Mouse (Mus musculus) limb, embryonic 11.5 days (tissue): ENCODE measurements at regions not wholly inside any gene's neighbourhood (a gene's known extent, or its start where the extent isn't known, plus 50 kb on each side); places are given as distances from the start of the nearest gene placed in this dataset.

Source experiments
- ATAC-seq: fragments of 200-750 bp; cut with Nextera tagmentation; 2 replicates; pipeline ENCODE4 v1.8.0; 2017; ENCODE audit warnings: low read depth; ENCODE audit not compliant: insufficient number of reproducible peaks, low FRiP score, low TSS enrichment
- DNase-seq: peaks from one replicate; pipeline ENCODE4 v3.0.0-alpha.2; 2015; ENCODE audit warnings: low spot score
- H3K27ac ChIP-seq: fragments of 300-500 bp; sonication (generic); replicated peaks from 2 replicates; pipeline ENCODE4 v1.5.1; 2014; ENCODE audit warnings: low read depth, mild to moderate bottlenecking, low read length
- H3K27me3 ChIP-seq: fragments of 300-500 bp; sonication (generic); 2 replicates; pipeline ENCODE4 v1.6.1; 2014; ENCODE audit warnings: mild to moderate bottlenecking, low read length, mixed read lengths; ENCODE audit not compliant: control insufficient read depth, insufficient read depth
- H3K36me3 ChIP-seq: fragments of 300-500 bp; sonication (generic); 2 replicates; pipeline ENCODE4 v1.6.1; 2014; ENCODE audit warnings: mild to moderate bottlenecking, low read length, moderate library complexity, mixed read lengths; ENCODE audit not compliant: control insufficient read depth, insufficient read depth
- H3K4me1 ChIP-seq: fragments of 300-500 bp; sonication (generic); 2 replicates; pipeline ENCODE4 v1.6.1; 2014; ENCODE audit warnings: low read length, mixed read lengths; ENCODE audit not compliant: control insufficient read depth, insufficient read depth
- H3K4me2 ChIP-seq: fragments of 300-500 bp; sonication (generic); 2 replicates; pipeline ENCODE4 v1.6.1; 2014; ENCODE audit warnings: low read depth, mild to moderate bottlenecking, moderate library complexity; ENCODE audit not compliant: severe bottlenecking
- H3K4me3 ChIP-seq: fragments of 300-500 bp; sonication (generic); 2 replicates; pipeline ENCODE4 v1.5.1; 2014; ENCODE audit warnings: low read depth, low read length
- H3K9ac ChIP-seq: fragments of 300-500 bp; sonication (generic); 2 replicates; pipeline ENCODE4 v1.6.1; 2014; ENCODE audit warnings: mild to moderate bottlenecking, low read length
- H3K9me3 ChIP-seq: fragments of 300-500 bp; sonication (generic); 2 replicates; pipeline ENCODE4 v1.6.1; 2016; ENCODE audit warnings: low read length; ENCODE audit not compliant: control insufficient read depth
- WGBS: fragments of 180-500 bp; shearing (Covaris S2); extraction: QIAGEN DNeasy Blood & Tissue Kit; methylation state at CpG from one replicate; pipeline ENCODE4 v1.1.7; 2014; 5-methylcytosine and 5-hydroxymethylcytosine counted together

DNA sequence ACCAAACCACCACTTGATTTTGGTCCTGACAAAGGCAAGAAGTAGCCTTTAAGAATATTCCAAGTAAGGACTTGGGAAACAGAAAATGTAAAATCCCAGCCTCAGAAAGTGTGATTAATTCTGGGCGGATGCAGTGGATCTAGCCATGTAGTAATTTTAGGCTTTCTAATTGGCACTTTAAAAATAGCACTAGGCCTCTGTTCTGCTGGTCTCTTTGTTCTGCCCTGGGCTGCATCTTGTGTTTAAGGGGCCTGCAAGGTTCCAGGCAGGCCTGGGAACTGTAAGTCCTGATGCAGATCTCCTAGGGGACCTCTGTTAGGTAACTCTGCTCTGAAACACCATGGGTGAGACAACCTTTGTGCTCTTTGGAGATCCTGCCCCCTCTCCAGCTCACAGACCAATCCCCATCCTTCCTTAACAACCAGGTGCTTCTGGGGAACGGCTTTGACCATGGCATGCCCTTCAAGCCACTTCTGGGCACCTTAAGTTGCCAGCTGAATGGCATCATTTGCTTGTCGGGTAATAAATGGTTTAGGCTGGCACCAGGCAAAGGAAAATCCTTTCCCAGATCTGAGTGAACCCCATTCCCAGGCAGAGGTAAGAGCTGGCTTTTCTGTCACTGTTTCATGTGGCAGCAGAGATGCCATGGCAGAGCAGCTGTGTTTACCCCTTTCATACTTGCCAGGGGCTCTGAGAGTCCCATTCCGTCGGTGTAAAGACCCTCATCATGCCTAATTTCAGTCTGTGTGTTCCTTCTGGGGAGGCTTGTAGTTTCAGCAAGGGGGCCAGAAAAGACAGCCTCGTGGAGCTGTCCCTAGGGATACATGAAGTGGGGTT, 115.3 kb upstream of the Peli2 start:
- DNase-seq (no peak), ATAC-seq (no peak)
- WGBS: 68% methylated on average over 6 of the region's 6 CpGs
- Histone ChIP-seq H3K36me3 (no peaks in the 10 kb centered on the region), H3K4me2 (no peak overlapping the region), H3K27ac (0 out of 2 replicates have a peak overlapping the region, but pooled peaks have one; percentile 26), H3K4me3 (no peak overlapping the region), H3K27me3 (no peaks in the 10 kb centered on the region), H3K9ac (no peak overlapping the region), H3K9me3 (no peaks in the 10 kb centered on the region), H3K4me1 (0 out of 2 replicates have a peak, but pooled peaks cover 4% of the 10 kb centered on the region)

GRCm38 (mm10) chr14:48005929-48006309, 114.7 kb upstream of the Peli2 start:
- 0 out of 2 replicates have a peak overlapping the region, but pooled peaks have one; percentile 9 for H3K27ac ChIP-seq
- no peak overlapping the region for H3K4me3 ChIP-seq
- H3K9ac ChIP-seq: no peak overlapping the region
- 0 out of 2 replicates have a peak, but pooled peaks cover 4% of the 10 kb centered on the region for H3K4me1 ChIP-seq
- no peaks in the 10 kb centered on the region for H3K9me3 ChIP-seq
- DNase-seq (no peak), ATAC-seq (no peak)
- no peaks in the 10 kb centered on the region for H3K27me3 ChIP-seq
- H3K36me3 ChIP-seq: no peaks in the 10 kb centered on the region
- WGBS: 81% methylated on average over 1 of the region's 1 CpGs
- no peak overlapping the region for H3K4me2 ChIP-seq

- no peak for ATAC-seq
- no peak overlapping the region for H3K4me3 ChIP-seq
- no peak overlapping the region for H3K9ac ChIP-seq
- H3K4me1 ChIP-seq: no peaks in the 10 kb centered on the region
- H3K4me2 ChIP-seq: no peak overlapping the region
- H3K36me3 ChIP-seq: no peaks in the 10 kb centered on the region
- no peak overlapping the region for H3K27ac ChIP-seq
- H3K27me3 ChIP-seq: no peaks in the 10 kb centered on the region
- no peaks in the 10 kb centered on the region for H3K9me3 ChIP-seq
- no peak for DNase-seq
- WGBS: 63% methylated on average over 2 of the region's 2 CpGs
These were observed 108.0 kb upstream of the Peli2 start for GRCm38 (mm10) chr14:48012361-48013215.

- no peak overlapping the region for H3K27ac ChIP-seq
- no peak for DNase-seq
- H3K9ac ChIP-seq: no peak overlapping the region
- 85% methylated on average over 1 of the region's 1 CpGs for WGBS
- H3K9me3 ChIP-seq: no peaks in the 10 kb centered on the region
- no peaks in the 10 kb centered on the region for H3K4me1 ChIP-seq
- ATAC-seq: no peak
- H3K4me2 ChIP-seq: no peak overlapping the region
- no peak overlapping the region for H3K4me3 ChIP-seq
- no peaks in the 10 kb centered on the region for H3K36me3 ChIP-seq
- no peaks in the 10 kb centered on the region for H3K27me3 ChIP-seq
These were observed 107.2 kb upstream of the Peli2 start for GRCm38 (mm10) chr14:48013431-48013830.

DNA sequence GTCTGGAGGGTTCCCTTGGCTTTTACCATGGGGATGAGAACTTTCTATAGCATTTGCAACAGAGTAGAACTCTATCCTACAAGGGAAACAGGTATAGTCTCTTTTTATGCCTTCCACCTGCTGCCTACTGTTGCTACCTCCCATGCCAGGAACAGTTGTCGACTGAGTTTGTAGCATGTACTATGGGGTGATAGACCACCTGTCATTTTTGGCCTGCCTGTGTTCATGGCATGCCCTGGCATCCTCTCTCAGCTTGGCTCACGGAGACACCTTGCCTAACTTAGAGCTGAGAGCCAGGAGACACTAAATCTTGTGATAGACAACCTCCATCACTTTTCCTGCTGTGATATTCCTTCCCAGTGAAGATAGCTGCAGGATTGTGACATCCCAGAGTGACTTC, 105.8 kb upstream of the Peli2 start:
- Histone ChIP-seq H3K36me3 (no peaks in the 10 kb centered on the region), H3K9me3 (no peaks in the 10 kb centered on the region), H3K27ac (no peak overlapping the region), H3K27me3 (no peaks in the 10 kb centered on the region), H3K4me3 (no peak overlapping the region), H3K4me2 (no peak overlapping the region), H3K9ac (no peak overlapping the region), H3K4me1 (no peaks in the 10 kb centered on the region)
- 83% methylated on average over 2 of the region's 2 CpGs for WGBS
- DNase-seq (no peak), ATAC-seq (no peak)

GRCm38 (mm10) chr14:48017971-48018370, 102.7 kb upstream of the Peli2 start:
- ATAC-seq (no peak), DNase-seq (no peak)
- Histone ChIP-seq H3K36me3 (no peaks in the 10 kb centered on the region), H3K9me3 (no peaks in the 10 kb centered on the region), H3K4me3 (no peak overlapping the region), H3K9ac (no peak overlapping the region), H3K27me3 (no peaks in the 10 kb centered on the region), H3K4me2 (no peak overlapping the region), H3K27ac (no peak overlapping the region), H3K4me1 (no peaks in the 10 kb centered on the region)
- WGBS: 85% methylated on average over 6 of the region's 6 CpGs

GRCm38 (mm10) chr14:48019331-48019730, 101.3 kb upstream of the Peli2 start:
- no peaks in the 10 kb centered on the region for H3K27me3 ChIP-seq
- no peaks in the 10 kb centered on the region for H3K36me3 ChIP-seq
- WGBS: 82% methylated on average over 5 of the region's 5 CpGs
- H3K9me3 ChIP-seq: no peaks in the 10 kb centered on the region
- ATAC-seq: no peak
- H3K4me3 ChIP-seq: no peak overlapping the region
- DNase-seq: no peak
- no peak overlapping the region for H3K9ac ChIP-seq
- no peaks in the 10 kb centered on the region for H3K4me1 ChIP-seq
- no peak overlapping the region for H3K27ac ChIP-seq
- no peak overlapping the region for H3K4me2 ChIP-seq

DNA sequence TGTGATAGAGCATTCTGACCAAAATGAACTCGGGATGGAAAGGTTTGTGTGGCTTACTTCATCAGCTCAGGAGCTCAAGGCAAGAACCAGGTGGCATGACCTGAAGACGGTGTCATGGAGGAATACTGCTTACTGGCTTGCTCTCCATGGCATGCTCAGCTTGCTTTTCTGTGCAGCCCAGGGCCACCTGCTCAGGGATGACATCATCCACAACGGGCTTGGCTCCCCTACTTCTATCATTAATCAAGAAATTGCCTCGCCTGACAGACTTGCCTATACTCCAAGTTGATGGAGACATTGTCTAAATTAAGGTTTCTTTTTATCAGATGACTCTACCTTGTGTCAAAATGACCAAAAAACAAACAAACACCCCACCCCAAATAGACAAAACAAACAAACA, 98.4 kb upstream of the Peli2 start:
- no peak overlapping the region for H3K9ac ChIP-seq
- no peaks in the 10 kb centered on the region for H3K9me3 ChIP-seq
- H3K27me3 ChIP-seq: no peaks in the 10 kb centered on the region
- WGBS: 80% methylated on average over 4 of the region's 4 CpGs
- no peak overlapping the region for H3K4me2 ChIP-seq
- no peak overlapping the region for H3K4me3 ChIP-seq
- no peaks in the 10 kb centered on the region for H3K36me3 ChIP-seq
- ATAC-seq (no peak), DNase-seq (no peak)
- H3K4me1 ChIP-seq: no peaks in the 10 kb centered on the region
- no peak overlapping the region for H3K27ac ChIP-seq
